Mouse (Mus musculus): ENCODE results near the gene Tcte1.

Tcte1 gene

GRCm38 (mm10) chr17:45584939-45585678, 61.9 kb downstream of the Tcte1 start:
- DNase-seq (ENCODE audit: low read depth): no peak

- DNase-seq (ENCODE audit: low read depth): no peak
Observed at GRCm38 (mm10) chr17:45585725-45586448, 62.7 kb downstream of the Tcte1 start.

- no peak for DNase-seq (ENCODE audit: low read depth)
Observed at GRCm38 (mm10) chr17:45586449-45586837, 63.2 kb downstream of the Tcte1 start.

GRCm38 (mm10) chr17:45588370-45588769, 65.1 kb downstream of the Tcte1 start:
- DNase-seq (ENCODE audit: low read depth): no peak

- no peak for DNase-seq (ENCODE audit: low read depth)
Observed at GRCm38 (mm10) chr17:45589236-45589635, 66.0 kb downstream of the Tcte1 start.

- DNase-seq (ENCODE audit: low read depth): no peak
Observed at GRCm38 (mm10) chr17:45589844-45590243, 66.6 kb downstream of the Tcte1 start.

- DNase-seq (ENCODE audit: low read depth): no peak
Observed at GRCm38 (mm10) chr17:45590410-45590809, 67.2 kb downstream of the Tcte1 start.

GRCm38 (mm10) chr17:45591701-45592605, 68.7 kb downstream of the Tcte1 start:
- no peak for DNase-seq (ENCODE audit: low read depth)

Data from c-Kit-positive CD71-positive TER-119-negative erythroid progenitor cells, embryonic 14.5 days (primary cell).